Mouse (Mus musculus): ENCODE results near the gene Cep112. TPM values are rescaled to one million over a fixed set of nuclear protein-coding genes. Genes with fewer than 3 reads are reported as not detected.

Gene Cep112
- polyA plus RNA-seq, 1 experiment from 2014 or later: 12.7 TPM

DNA sequence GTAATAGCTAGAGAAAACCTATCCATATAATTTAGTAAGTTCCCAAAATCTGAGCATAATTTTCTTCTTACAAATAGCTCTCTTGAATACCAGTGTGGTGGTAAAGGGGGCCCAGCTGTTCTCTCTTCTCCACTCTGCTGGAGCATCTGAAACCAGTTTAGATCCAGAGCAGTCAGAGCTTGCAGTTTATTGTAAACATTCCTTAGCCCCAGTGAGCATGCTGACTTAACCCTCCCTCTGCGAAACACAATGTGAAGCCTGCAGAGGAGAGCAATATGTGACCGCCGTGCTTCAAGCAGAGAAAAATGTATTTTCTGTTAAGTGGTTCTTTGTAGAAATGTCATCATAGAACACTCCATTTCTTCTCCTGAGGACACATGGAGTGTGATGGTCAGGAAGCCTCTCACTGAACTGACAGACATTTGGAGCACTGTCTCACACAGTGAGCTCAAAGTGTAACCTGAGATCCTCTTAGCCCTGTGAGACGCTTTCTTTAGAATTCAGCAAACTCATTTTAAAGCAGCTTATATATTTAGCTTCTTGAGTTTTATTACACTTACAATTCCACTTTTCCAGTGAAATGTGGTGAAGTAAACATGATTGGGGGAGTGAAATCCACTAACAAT is 128.1 kb downstream of the Cep112 start:
- no peak overlapping the region for H3K4me2 ChIP-seq (ENCODE audit: low read length)
- 14% methylated on average over 4 of the region's 4 CpGs for WGBS
- H3K36me3 ChIP-seq (ENCODE audit: control insufficient read depth, insufficient read depth, low read length): no peaks in the 10 kb centered on the region
- H3K27me3 ChIP-seq (replicated peaks; ENCODE audit: control insufficient read depth, insufficient read depth, low read length): no peaks in the 10 kb centered on the region
- no peak overlapping the region for H3K27ac ChIP-seq (ENCODE audit: low read depth, low read length)
- no peaks in the 10 kb centered on the region for H3K4me1 ChIP-seq (ENCODE audit: control insufficient read depth, insufficient read depth, low read depth, low read length)
- ATAC-seq: no peak
- no peak overlapping the region for H3K9ac ChIP-seq (ENCODE audit: low read depth, low read length)
- H3K4me3 ChIP-seq (ENCODE audit: low read length): no peak overlapping the region
- H3K9me3 ChIP-seq (ENCODE audit: control insufficient read depth, low read length): no peaks in the 10 kb centered on the region

DNA sequence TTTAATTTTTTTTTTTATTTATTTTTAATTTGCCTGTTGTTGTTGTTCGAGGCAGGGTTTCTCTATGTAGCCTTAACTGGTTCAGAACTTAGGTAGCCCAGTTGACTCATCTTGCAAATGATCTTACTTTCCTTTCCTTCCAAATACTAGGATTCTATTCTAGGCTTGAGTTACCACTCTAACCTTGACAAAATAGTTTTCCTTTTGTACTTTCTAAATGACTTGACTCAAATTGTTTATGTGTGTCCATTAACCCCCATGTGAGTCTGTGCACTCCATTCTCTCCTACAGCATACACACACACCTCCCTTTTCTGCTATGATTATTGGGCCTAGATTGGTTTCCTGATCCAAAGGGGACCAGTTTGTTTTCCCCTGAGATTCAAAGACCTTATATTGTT is 128.9 kb downstream of the Cep112 start:
- ATAC-seq: no peak
- no peak overlapping the region for H3K4me3 ChIP-seq (ENCODE audit: low read length)
- WGBS: 91% methylated on average over 1 of the region's 1 CpGs

DNA sequence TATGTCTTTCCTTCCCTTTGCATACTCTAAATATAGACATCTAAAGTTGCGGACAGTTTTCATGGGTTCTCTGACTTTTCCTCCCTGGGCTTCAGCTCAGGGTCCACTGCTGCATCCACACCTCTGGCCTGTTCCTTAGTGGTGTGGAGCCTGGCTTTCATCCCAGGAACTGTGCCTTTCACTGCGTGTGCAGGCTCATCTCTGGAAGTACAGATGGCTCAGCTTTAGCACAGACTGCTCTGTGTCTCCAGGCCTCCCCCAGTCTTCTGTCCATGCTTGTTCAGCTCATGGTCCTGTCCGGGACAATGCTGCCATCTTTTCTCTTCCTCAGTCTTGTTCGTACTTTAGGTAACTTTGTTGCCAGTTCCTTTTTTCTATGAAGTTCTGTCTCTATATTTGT is 133.6 kb downstream of the Cep112 start:
- no peaks in the 10 kb centered on the region for H3K4me1 ChIP-seq (ENCODE audit: control insufficient read depth, insufficient read depth, low read depth, low read length)
- H3K27ac ChIP-seq (ENCODE audit: low read depth, low read length): no peak overlapping the region
- no peaks in the 10 kb centered on the region for H3K36me3 ChIP-seq (ENCODE audit: control insufficient read depth, insufficient read depth, low read length)
- no peaks in the 10 kb centered on the region for H3K27me3 ChIP-seq (replicated peaks; ENCODE audit: control insufficient read depth, insufficient read depth, low read length)
- 69% methylated on average over 4 of the region's 4 CpGs for WGBS
- H3K4me2 ChIP-seq (ENCODE audit: low read length): no peak overlapping the region
- H3K9ac ChIP-seq (ENCODE audit: low read depth, low read length): no peak overlapping the region
- ATAC-seq: peak; percentile 58; the same call in 1 of the 2 replicates
- no peak overlapping the region for H3K4me3 ChIP-seq (ENCODE audit: low read length)
- H3K9me3 ChIP-seq (ENCODE audit: control insufficient read depth, low read length): no peaks in the 10 kb centered on the region

More for the DNA sequence above, 128.9 kb downstream of the Cep112 start:
- no peaks in the 10 kb centered on the region for H3K27me3 ChIP-seq (replicated peaks; ENCODE audit: control insufficient read depth, insufficient read depth, low read length)
- no peak overlapping the region for H3K9ac ChIP-seq (ENCODE audit: low read depth, low read length)
- no peak overlapping the region for H3K4me2 ChIP-seq (ENCODE audit: low read length)
- no peaks in the 10 kb centered on the region for H3K4me1 ChIP-seq (ENCODE audit: control insufficient read depth, insufficient read depth, low read depth, low read length)
- H3K36me3 ChIP-seq (ENCODE audit: control insufficient read depth, insufficient read depth, low read length): no peaks in the 10 kb centered on the region
- no peaks in the 10 kb centered on the region for H3K9me3 ChIP-seq (ENCODE audit: control insufficient read depth, low read length)
- no peak overlapping the region for H3K27ac ChIP-seq (ENCODE audit: low read depth, low read length)

GRCm38 (mm10) chr11:108559506-108559905 is 134.5 kb downstream of the Cep112 start:
- ATAC-seq: no peak
- no peak overlapping the region for H3K4me3 ChIP-seq (ENCODE audit: low read length)
- H3K36me3 ChIP-seq (ENCODE audit: control insufficient read depth, insufficient read depth, low read length): no peaks in the 10 kb centered on the region
- H3K4me1 ChIP-seq (ENCODE audit: control insufficient read depth, insufficient read depth, low read depth, low read length): no peaks in the 10 kb centered on the region
- H3K4me2 ChIP-seq (ENCODE audit: low read length): no peak overlapping the region
- no peak overlapping the region for H3K9ac ChIP-seq (ENCODE audit: low read depth, low read length)
- H3K27me3 ChIP-seq (replicated peaks; ENCODE audit: control insufficient read depth, insufficient read depth, low read length): no peaks in the 10 kb centered on the region
- no peaks in the 10 kb centered on the region for H3K9me3 ChIP-seq (ENCODE audit: control insufficient read depth, low read length)
- H3K27ac ChIP-seq (ENCODE audit: low read depth, low read length): no peak overlapping the region

DNA sequence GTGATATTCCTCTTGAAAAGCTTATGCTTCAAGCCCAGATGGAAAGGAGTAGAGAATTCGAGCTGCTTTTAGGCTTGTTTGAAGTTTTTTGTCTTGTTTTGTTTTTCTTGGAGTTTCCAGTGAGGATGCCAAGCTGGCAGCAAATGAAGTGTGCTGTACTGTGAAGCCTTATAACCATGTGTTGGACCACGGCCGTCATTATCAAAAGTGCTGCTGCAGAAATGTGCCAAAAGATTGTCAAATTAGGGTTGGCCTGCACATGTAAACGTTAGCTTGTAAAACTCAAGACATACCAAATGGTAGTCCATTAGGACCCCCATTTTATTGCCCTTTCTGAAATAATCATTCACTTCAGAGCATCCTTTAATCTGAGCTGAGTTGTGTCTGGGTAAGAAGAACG is 137.1 kb downstream of the Cep112 start:
- Histone ChIP-seq H3K27ac (ENCODE audit: low read depth, low read length) (no peak overlapping the region), H3K4me1 (ENCODE audit: control insufficient read depth, insufficient read depth, low read depth, low read length) (no peaks in the 10 kb centered on the region), H3K4me3 (ENCODE audit: low read length) (no peak overlapping the region), H3K9ac (ENCODE audit: low read depth, low read length) (no peak overlapping the region), H3K9me3 (ENCODE audit: control insufficient read depth, low read length) (no peaks in the 10 kb centered on the region), H3K27me3 (replicated peaks; ENCODE audit: control insufficient read depth, insufficient read depth, low read length) (no peaks in the 10 kb centered on the region), H3K36me3 (ENCODE audit: control insufficient read depth, insufficient read depth, low read length) (no peaks in the 10 kb centered on the region), H3K4me2 (ENCODE audit: low read length) (no peak overlapping the region)
- ATAC-seq: no peak
- 67% methylated on average over 5 of the region's 5 CpGs for WGBS

GRCm38 (mm10) chr11:108586551-108587184 is 161.7 kb downstream of the Cep112 start:
- Histone ChIP-seq H3K4me2 (ENCODE audit: low read length) (no peak overlapping the region), H3K4me1 (ENCODE audit: control insufficient read depth, insufficient read depth, low read depth, low read length) (no peaks in the 10 kb centered on the region), H3K4me3 (ENCODE audit: low read length) (no peak overlapping the region), H3K27ac (ENCODE audit: low read depth, low read length) (no peak overlapping the region), H3K36me3 (ENCODE audit: control insufficient read depth, insufficient read depth, low read length) (no peaks in the 10 kb centered on the region), H3K27me3 (replicated peaks; ENCODE audit: control insufficient read depth, insufficient read depth, low read length) (no peaks in the 10 kb centered on the region), H3K9me3 (ENCODE audit: control insufficient read depth, low read length) (no peaks in the 10 kb centered on the region), H3K9ac (ENCODE audit: low read depth, low read length) (no peak overlapping the region)
- ATAC-seq: no peak
- WGBS: 41% methylated on average over 7 of the region's 7 CpGs

GRCm38 (mm10) chr11:108593207-108593958 is 168.4 kb downstream of the Cep112 start:
- Histone ChIP-seq H3K4me3 (ENCODE audit: low read length) (no peak overlapping the region), H3K4me1 (ENCODE audit: control insufficient read depth, insufficient read depth, low read depth, low read length) (no peaks in the 10 kb centered on the region), H3K9ac (ENCODE audit: low read depth, low read length) (no peak overlapping the region), H3K27me3 (replicated peaks; ENCODE audit: control insufficient read depth, insufficient read depth, low read length) (no peaks in the 10 kb centered on the region), H3K9me3 (ENCODE audit: control insufficient read depth, low read length) (no peaks in the 10 kb centered on the region), H3K4me2 (ENCODE audit: low read length) (no peak overlapping the region), H3K27ac (ENCODE audit: low read depth, low read length) (no peak overlapping the region), H3K36me3 (ENCODE audit: control insufficient read depth, insufficient read depth, low read length) (no peaks in the 10 kb centered on the region)
- no peak for ATAC-seq
- WGBS: 76% methylated on average over 5 of the region's 5 CpGs

GRCm38 (mm10) chr11:108593959-108594579 is 169.1 kb downstream of the Cep112 start:
- no peak for ATAC-seq
- Histone ChIP-seq H3K27ac (ENCODE audit: low read depth, low read length) (no peak overlapping the region), H3K4me3 (ENCODE audit: low read length) (no peak overlapping the region), H3K27me3 (replicated peaks; ENCODE audit: control insufficient read depth, insufficient read depth, low read length) (no peaks in the 10 kb centered on the region), H3K4me1 (ENCODE audit: control insufficient read depth, insufficient read depth, low read depth, low read length) (no peaks in the 10 kb centered on the region), H3K4me2 (ENCODE audit: low read length) (no peak overlapping the region), H3K9ac (ENCODE audit: low read depth, low read length) (no peak overlapping the region), H3K9me3 (ENCODE audit: control insufficient read depth, low read length) (no peaks in the 10 kb centered on the region), H3K36me3 (ENCODE audit: control insufficient read depth, insufficient read depth, low read length) (no peaks in the 10 kb centered on the region)
- 75% methylated on average over 2 of the region's 2 CpGs for WGBS

DNA sequence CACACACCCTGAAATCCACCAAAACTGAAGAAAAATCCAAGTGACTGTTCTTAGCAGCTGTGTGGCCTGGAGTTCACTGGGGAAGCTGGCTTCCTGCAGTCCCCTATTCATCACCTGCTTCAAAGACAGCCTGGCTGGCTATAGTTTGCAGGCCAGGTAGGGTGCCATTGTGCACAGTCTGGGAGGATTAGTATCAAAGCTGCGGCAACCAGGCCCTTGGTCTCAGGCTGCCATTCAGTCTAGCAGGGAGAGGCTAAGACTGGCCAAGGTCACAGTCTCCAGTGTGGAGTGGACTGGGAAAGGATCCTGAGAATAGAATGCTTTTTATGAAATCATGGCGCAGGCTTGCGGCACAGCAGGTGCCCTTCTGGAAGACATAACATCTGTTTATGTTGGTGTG is 180.3 kb downstream of the Cep112 start:
- peak overlapping the region; percentile 41 for H3K9ac ChIP-seq (ENCODE audit: low read depth, low read length)
- no peak overlapping the region for H3K4me3 ChIP-seq (ENCODE audit: low read length)
- peak overlapping the region; percentile 78 for H3K27ac ChIP-seq (ENCODE audit: low read depth, low read length)
- H3K9me3 ChIP-seq (ENCODE audit: control insufficient read depth, low read length): no peaks in the 10 kb centered on the region
- no peaks in the 10 kb centered on the region for H3K36me3 ChIP-seq (ENCODE audit: control insufficient read depth, insufficient read depth, low read length)
- peak overlapping the region; percentile 23 for H3K4me2 ChIP-seq (ENCODE audit: low read length)
- peak; percentile 83 for ATAC-seq
- 18% methylated on average over 3 of the region's 3 CpGs for WGBS
- H3K27me3 ChIP-seq (replicated peaks; ENCODE audit: control insufficient read depth, insufficient read depth, low read length): no peaks in the 10 kb centered on the region
- peaks cover 3% of the 10 kb centered on the region; the same call in 1 of the 2 replicates for H3K4me1 ChIP-seq (ENCODE audit: control insufficient read depth, insufficient read depth, low read depth, low read length)
